1 mouse cellular context compared by ENCODE assay signal in genomic region chr8:71470146-71470912, GRCm38 (mm10).
TF ChIP-seq lines count a peak whose summit lies in the region.

No protein-coding gene starts in this region.

TF ChIP-seq in CH12.LX, 34 proteins besides CTCF, POLR2A, EP300 and RAD21 (continued from another document):
- TF ChIP-seq MAFK (IDR thresholded peaks at IDR 0.05; ENCODE audit: insufficient replicate concordance, low read length): no peak
- no peak for TF ChIP-seq RCOR1 (conservative IDR thresholded peaks at IDR 0.05; ENCODE audit: low read depth, low read length)
- no peak for TF ChIP-seq BHLHE40 (IDR thresholded peaks at IDR 0.05; ENCODE audit: low read depth, low read length)
- no peak for TF ChIP-seq ZMIZ1 (IDR thresholded peaks at IDR 0.05; ENCODE audit: low read depth, low read length)
- TF ChIP-seq CHD2 (IDR thresholded peaks at IDR 0.05; ENCODE audit: low read length): no peak
- TF ChIP-seq GABPA (IDR thresholded peaks at IDR 0.05; ENCODE audit: insufficient replicate concordance, low read depth, low read length): no peak
- TF ChIP-seq MAZ (IDR thresholded peaks at IDR 0.05; ENCODE audit: low read depth, low read length): no peak
- TF ChIP-seq TBP (conservative IDR thresholded peaks at IDR 0.05; ENCODE audit: low read depth, low read length): no peak
- no peak for TF ChIP-seq MAX (IDR thresholded peaks at IDR 0.05; ENCODE audit: low read length)
- no peak for TF ChIP-seq JUN (IDR thresholded peaks at IDR 0.05; ENCODE audit: insufficient read depth, low read depth, low read length)
- no peak for TF ChIP-seq UBTF (IDR thresholded peaks at IDR 0.05; ENCODE audit: low read depth, low read length)
- no peak for TF ChIP-seq HCFC1 (IDR thresholded peaks at IDR 0.05; ENCODE audit: low read depth, low read length)
- no peak for TF ChIP-seq ZKSCAN1 (IDR thresholded peaks at IDR 0.05; ENCODE audit: borderline replicate concordance, low read depth, low read length)
- no peak for TF ChIP-seq NELFE (IDR thresholded peaks at IDR 0.05; ENCODE audit: low read depth, low read length)
- no peak for TF ChIP-seq USF2 (conservative IDR thresholded peaks at IDR 0.05; ENCODE audit: low read depth, low read length)
